Mouse (Mus musculus): ENCODE results near the gene Wdr64. TPM values are rescaled to one million over a fixed set of nuclear protein-coding genes. Genes with fewer than 3 reads are reported as not detected.

Wdr64 gene
- polyA plus RNA-seq (2017; shearing (Covaris generic)), result not detected

DNA sequence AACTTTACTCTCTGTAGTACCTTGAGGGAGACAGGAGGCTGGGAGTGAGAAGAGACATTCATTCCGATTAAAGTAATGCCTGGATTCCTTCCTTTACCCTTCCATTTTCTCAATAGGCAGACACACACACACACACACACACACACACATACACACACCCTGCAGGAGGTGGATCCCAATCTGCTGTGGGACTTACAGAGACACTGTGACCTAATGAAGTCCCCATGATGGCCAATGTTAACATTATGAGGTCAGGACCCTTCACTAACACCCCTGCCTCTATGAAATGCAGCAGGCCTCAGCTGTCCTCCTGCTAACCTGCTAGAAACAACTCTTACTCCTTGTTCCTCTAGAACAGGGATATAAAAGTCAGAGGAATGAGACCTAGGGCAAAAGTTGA lies at the start of gene Wdr64:
Gene Wdr64, plus strand, starts transcription at position 301 of the 400 bp plus-strand sequence.
- no peak for ATAC-seq

- no peak for ATAC-seq
Observed at GRCm38 (mm10) chr1:175648615-175649014, 49.8 kb upstream of the Wdr64 start.

- no peak for ATAC-seq
Observed at GRCm38 (mm10) chr1:175659900-175660299, 38.5 kb upstream of the Wdr64 start.

- peak; percentile 71 for ATAC-seq
Observed at GRCm38 (mm10) chr1:175668666-175669405, 29.6 kb upstream of the Wdr64 start.

DNA sequence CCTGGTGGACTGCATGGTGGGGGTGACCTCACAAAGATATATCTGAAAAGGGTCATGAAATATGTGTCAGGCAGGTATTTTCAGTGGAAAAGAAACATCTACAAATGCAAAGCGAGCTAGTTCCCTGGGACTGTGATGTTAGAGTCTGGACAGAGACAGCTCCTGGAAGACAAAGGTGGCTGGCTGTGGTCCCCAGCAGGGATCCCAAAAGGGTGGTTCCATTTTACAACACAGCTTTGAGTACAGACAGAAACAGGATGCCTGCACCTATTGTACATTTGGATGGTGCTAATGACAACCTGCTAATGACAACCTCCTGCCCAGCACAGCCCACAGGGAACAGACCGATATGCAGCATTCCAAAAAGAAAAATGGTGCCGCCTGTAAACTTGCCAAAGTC lies 28.9 kb upstream of the Wdr64 start:
- ATAC-seq, result no peak

DNA sequence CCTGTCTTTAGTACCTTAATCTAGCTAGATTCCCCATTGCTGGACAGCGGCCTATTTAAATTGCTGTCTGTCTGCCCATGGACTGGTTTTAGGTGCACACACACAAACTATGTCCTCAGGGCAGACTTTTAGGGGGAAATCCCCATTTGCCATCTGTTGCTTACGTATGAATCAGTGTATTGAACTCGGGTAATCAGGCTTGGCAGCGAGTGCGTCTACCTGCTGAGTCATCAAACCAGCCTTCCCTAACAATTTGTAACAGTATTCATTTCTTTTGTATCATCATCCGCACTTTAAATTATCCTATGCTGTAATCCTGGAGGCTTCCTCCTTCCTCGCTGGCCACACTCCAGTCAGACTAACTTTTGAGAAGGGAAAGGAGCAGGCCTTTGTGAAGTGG lies 28.4 kb upstream of the Wdr64 start:
- no peak for ATAC-seq

DNA sequence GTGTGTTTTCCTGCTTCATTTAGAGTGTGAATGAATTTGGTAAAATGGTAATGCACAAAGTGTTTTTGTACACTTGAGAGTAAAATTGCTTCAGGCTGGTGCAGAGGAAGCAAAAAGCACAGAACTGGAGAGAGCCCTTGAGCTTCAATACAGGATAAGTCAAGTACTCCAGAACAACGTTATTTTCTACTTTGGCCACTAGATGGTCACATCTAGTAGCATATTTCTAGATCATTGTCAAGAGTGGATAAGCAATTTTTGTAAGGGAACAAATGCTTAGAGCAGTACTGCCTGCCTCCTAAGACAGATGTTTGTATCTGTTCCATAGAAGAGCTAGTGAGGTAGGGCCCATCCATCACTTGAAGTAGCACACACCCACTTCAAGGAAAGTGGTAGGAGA lies 26.8 kb upstream of the Wdr64 start:
- ATAC-seq, result no peak

GRCm38 (mm10) chr1:175673563-175674325 lies 24.6 kb upstream of the Wdr64 start:
- no peak for ATAC-seq

DNA sequence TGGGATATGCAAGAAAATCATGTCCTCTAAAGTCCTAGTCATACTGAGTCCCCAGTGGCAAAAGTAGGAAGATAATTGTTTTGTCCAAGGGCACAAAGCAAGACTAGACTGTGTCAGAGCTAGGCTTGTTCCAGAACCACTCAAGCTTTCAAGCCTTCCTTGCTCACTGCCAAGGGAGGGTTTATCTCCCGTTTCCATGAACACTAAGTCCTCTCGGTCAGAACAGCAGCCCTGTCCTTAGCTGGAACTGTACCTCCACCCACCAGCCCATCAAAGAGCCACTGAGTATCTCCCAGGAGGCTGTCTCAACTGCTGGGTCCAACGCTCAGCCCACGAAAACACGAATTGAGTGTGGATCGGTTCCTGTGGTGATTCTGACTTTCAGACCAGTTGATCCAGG lies 23.3 kb upstream of the Wdr64 start:
- ATAC-seq, result no peak

DNA sequence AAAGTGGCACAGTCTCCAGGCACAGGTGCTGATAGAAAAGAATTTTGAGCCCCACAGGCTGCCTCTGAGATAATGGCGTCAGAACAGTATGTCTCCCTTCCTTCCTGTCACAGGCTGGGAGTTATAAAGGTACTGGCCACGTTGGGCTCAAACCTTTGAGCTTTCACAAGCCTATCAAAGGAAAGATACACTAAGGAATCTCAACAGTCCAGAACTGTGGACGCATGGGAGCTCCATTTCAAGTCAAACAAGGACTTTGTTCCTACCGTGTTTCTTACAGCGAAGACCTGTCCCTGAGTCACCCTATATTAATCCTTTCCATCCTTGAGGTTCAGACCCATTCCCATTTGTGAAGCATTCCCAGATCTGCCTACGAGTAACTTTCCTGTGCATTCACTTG lies 20.9 kb upstream of the Wdr64 start:
- no peak for ATAC-seq

DNA sequence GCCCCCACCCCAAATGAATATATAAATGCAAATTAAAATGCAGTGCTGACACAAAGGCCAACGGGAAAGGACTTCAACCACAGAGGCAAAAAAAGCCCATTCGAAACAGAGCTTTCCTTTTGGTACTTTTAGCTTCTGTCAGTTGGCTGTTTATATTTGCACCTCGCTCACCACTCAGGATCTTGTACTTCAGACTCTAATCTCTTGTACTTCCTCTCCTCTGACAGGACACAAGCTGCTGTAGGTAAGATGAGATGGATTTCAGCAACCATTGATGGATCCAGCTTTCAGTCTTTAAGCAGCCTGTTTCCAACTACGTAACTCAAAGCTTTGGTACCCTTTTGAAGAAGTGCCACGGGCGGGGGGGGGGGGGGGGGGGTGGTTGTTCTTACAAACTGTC lies 17.4 kb upstream of the Wdr64 start:
- no peak for ATAC-seq

DNA sequence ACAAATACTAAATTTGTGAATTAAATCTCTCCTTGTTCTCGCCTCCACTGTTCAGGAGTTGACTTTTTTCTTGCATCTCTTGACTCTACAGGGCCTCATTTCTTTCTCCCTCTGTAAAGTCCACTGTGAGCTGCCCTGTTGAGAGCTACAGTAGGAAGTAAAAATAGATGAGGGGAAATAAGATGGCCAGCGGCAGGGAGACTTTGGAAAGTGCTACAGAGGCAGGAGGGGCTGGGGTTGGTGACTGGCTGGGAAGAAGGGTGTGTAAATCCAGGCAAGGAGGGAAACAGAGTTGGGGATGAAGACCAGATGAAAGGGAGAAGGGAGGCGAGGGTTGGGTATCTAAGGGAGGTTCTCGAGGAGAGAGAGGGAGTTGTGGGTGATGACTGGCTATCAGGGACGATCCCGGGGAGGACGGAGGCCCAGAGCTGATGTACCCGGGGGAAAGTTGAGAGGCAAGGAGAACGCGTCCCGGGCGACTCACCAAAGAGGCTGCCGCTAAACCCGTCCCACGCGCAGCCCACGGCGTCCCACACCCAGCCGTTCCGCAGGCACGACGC lies 6.6 kb upstream of the Wdr64 start:
- peak; percentile 5 for ATAC-seq

DNA sequence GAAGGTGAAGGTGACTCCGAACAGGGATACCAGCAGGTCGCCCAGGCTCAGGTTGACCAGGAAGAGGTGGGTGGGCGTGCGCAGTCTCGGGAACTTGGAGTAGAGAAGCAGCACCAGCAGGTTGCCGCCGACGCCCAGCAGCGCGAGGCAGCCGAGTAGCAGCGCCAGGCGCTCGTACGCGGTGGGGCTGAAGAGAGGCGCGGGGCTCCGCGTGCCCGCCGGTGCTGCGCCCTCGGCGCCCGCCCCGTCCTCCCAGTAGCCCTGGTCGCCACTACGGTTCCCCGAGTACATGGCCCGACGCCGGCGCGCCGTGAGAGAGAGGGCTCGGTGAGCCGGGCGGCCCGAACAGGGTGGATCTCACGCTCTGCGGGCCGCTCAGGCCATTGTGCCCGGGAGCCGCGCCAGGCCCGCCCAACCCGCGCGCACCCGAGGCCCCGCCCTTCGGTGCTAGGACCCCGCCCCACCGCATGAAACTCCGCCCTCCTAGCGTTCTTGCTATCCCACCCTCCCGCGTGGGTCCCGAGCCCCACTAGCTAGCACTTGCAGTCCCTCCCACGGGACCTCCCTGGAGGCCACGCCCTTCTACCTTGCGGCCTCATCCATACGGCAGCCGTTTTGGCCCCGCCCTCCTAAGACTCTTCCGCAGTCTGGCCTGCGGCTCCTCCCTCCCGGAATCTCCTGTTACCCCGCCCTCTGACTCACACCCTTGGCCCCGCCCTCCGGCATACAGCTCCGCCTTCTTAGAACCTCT lies 6.0 kb upstream of the Wdr64 start, which contains the start of the genes Opn3 and Chml:
Gene Opn3, minus strand, starts transcription at position 531 of the 751 bp plus-strand sequence.
Gene Chml, minus strand, starts transcription at position 656 of the 751 bp plus-strand sequence.
- peak; percentile 92 for ATAC-seq

GRCm38 (mm10) chr1:175692997-175693361 lies 5.4 kb upstream of the Wdr64 start:
- no peak for ATAC-seq

DNA sequence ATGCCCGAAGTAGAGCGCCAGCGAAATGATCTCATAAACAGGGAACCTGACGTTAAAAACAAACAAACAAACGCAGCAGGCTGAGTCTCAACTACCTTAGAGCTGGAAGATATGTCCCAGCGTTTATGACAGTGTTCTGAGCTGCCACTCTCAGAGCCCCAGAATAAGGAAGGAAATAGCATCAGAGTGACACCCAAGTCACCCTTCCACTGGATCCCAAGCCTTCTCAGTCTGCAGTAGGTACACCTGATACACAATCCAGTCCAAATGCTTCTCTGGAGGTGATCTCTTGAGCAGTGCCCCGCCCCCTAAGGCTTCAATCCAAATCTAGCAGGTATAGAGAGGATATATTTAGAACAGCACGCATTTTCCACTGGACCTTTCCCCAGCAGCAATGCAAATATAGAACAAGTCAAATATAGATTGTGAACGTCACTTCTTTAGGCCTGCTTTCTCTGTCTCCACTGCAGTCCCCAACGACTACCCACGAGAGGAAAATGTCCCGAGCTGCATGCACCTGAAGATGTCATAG lies 4.9 kb upstream of the Wdr64 start:
- no peak for ATAC-seq

DNA sequence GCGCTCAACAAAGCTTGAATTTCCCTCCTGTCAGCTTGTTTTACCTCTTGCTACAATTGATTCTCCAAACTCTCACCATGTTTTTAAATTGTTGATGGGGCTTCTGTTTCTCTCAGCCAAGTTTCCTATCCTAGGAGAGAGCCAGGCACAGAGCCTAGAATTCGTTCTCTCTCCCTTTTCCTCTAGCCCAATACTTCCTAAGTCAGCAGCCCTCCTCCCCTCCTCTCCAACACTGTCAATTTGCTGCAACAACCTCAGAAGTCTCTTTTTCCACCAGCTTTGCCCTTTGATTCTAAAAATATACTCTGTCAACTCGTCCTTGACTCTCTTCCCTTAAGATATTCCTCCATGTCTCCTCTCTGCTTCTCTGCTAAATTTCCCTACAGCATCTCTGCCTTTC lies 982 bp downstream of the Wdr64 start:
- no peak for ATAC-seq

DNA sequence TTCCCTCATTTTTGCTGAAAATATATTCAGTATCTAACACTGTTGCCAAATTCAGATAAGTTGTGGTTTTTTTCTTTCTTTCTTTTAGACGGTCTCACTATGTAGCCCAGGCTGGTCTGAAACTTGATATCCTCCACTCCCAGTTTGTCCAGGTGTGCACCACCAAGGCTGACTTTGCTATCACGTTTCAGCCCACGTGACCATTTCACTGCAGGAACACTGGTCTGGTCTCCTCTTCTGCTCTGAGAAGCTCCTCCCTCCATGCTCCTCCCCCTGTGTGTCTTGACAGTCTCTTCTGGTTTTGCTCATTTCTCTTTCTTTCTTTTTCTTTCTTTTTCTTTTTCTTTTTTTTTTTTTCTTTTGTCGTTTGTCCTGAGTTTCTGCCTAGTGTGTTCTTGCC lies 1.4 kb downstream of the Wdr64 start:
- ATAC-seq, result peak; percentile 35

GRCm38 (mm10) chr1:175701145-175701544 lies 2.8 kb downstream of the Wdr64 start:
- no peak for ATAC-seq

- no peak for ATAC-seq
Observed at GRCm38 (mm10) chr1:175707599-175707998, 9.2 kb downstream of the Wdr64 start.

- no peak for ATAC-seq
Observed at GRCm38 (mm10) chr1:175708013-175708412, 9.6 kb downstream of the Wdr64 start.

DNA sequence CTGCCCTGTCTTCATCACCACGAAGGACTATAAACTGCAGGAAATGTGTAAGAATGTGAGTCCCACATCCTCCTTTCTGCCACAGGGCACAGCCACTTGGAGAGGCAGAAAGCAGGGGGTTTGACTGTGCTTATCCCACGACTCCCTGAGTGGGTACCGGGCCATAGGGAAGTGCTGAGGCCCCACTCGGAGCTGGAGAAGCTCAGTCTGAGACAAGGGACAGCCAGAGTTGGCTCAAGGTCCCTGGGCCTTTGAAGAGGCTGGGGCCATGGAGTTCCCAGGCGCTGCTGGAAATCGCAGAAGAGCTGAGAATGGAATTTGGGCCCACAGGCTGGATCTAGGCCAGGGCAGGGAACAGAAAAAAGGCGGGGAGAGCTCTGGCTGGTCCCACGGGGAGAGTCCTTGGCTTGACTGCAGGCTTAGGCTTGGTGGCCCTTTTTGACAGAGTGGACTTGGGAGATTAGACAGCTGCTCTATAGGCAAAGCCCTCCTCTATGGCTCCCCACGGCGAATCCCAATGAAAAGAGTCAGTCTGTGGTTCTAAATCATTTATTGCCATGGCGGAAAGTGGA lies 14.0 kb downstream of the Wdr64 start:
- ATAC-seq, result no peak

- no peak for ATAC-seq
Observed at GRCm38 (mm10) chr1:175716832-175717231, 18.4 kb downstream of the Wdr64 start.
